Mouse (Mus musculus) limb, embryonic 10.5 days (tissue): Measurements from ENCODE around the gene Cyp2a4. TPM values are rescaled to one million over a fixed set of nuclear protein-coding genes. Genes with fewer than 3 reads are reported as not detected.
"Not testable (repeated sequence)": the region's sequence is repeated elsewhere in the genome, so short reads cannot be mapped to it uniquely, and the experiment has no call there.

Source experiments
- DNase-seq: peaks from one replicate; pipeline ENCODE4 v3.0.0-alpha.2; 2017; ENCODE audit warnings: low spot score
- H3K27ac ChIP-seq: fragments of 300-500 bp; sonication (generic); 2 replicates; pipeline ENCODE4 v1.5.1; 2016; ENCODE audit warnings: mild to moderate bottlenecking
- H3K27me3 ChIP-seq: fragments of 300-500 bp; sonication (generic); 2 replicates; pipeline ENCODE4 v1.6.1; 2016; ENCODE audit warnings: low read depth, mild to moderate bottlenecking; ENCODE audit not compliant: poor library complexity, severe bottlenecking
- H3K36me3 ChIP-seq: fragments of 300-500 bp; sonication (generic); 2 replicates; pipeline ENCODE4 v1.6.1; 2016; ENCODE audit warnings: mild to moderate bottlenecking, moderate library complexity
- H3K4me1 ChIP-seq: fragments of 300-500 bp; sonication (generic); 2 replicates; pipeline ENCODE4 v1.6.1; 2016
- H3K4me3 ChIP-seq: fragments of 300-500 bp; sonication (generic); 2 replicates; pipeline ENCODE4 v1.5.1; 2016; ENCODE audit warnings: mild to moderate bottlenecking, moderate library complexity
- H3K9me3 ChIP-seq: fragments of 300-500 bp; sonication (generic); replicated peaks from 2 replicates; pipeline ENCODE4 v1.6.1; 2016; ENCODE audit warnings: mild to moderate bottlenecking
- WGBS: fragments of 180-500 bp; shearing (Covaris S2); methylation state at CpG from one replicate; pipeline ENCODE4 v1.1.7; 2016; 5-methylcytosine and 5-hydroxymethylcytosine counted together
- polyA plus RNA-seq: library from polyadenylated mRNA; unstranded; fragments of >200 nt; fragmentation: Nextera tagmentation; extraction: Ambion mirVana; gene quantifications from 2 replicates; pipeline ENCODE4 v1.2.1, GENCODE M21; 2016

Gene Cyp2a4
- polyA plus RNA-seq: not detected in 2 replicates

- H3K4me3 ChIP-seq, H3K27ac ChIP-seq, H3K9me3 ChIP-seq, H3K27me3 ChIP-seq, DNase-seq, H3K36me3 ChIP-seq, H3K4me1 ChIP-seq: not testable (repeated sequence)
- 60% methylated on average over 2 of the region's 2 CpGs for WGBS
These were observed at the start of gene Cyp2a4 for GRCm38 (mm10) chr7:26306926-26307325. Gene Cyp2a4 (plus strand): TSS chr7:26307169.

DNA sequence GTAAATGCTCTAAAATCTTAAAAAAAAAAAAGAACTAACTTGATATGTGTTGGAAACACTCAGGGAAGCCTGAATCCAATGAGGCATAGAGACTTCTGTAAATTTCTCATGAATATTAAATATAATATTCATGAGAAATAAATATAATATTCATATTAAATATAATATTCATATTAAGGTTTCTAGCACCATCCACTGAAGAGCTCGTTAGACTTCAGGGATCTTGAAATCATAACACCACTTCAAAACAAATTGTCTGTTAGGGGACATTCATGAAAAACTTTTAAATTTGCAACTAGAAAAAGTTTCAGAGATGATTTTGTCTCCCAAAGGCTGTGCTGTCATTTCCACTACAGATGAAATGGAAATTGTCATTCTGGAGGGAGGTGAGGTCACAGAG lies 46.9 kb upstream of the Cyp2a4 start, which contains the start of gene Vmn1r184:
Gene Vmn1r184 (plus strand): TSS at position 301 of the 400 bp plus-strand sequence.
- not testable (repeated sequence) for H3K4me3 ChIP-seq, H3K9me3 ChIP-seq, H3K27me3 ChIP-seq, H3K4me1 ChIP-seq, H3K36me3 ChIP-seq, H3K27ac ChIP-seq, DNase-seq
- WGBS: 100% methylated on average over 1 of the region's 1 CpGs

DNA sequence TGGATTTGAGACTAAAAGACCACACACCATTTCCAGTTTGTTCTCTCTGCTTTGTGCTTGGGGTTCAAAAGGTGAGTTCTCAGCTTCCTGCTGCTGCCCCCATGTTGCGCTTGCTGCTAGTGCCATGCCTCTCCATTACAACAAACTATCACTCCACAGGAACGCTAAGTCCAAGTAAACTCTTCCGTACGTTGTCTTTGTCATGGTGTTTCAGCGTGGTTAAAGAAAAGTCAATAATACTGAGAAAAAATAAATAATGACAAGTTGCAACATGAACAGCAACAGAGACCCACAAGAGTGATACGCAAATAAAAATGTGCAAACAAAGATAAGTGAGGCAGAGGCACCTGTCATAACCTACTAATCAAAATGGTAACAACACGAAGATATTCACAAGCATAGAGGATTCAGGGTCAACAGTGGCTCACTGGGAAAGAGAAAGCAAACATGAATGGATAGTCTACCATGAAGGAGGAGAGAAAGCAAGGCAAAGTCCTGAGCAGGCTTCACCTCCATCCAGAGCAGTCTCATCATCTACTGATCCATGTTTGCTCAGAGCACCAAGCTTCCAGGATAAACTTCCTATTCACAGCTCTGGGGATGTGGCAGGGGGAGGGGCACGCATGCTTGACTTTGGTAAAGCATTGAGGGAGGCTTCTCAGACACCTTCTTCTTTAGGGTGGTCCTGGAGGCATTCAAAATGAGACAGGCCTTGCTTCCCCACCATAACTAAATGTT lies 3.4 kb upstream of the Cyp2a4 start:
- H3K27ac ChIP-seq, H3K4me1 ChIP-seq, H3K4me3 ChIP-seq, H3K27me3 ChIP-seq, DNase-seq, H3K36me3 ChIP-seq, H3K9me3 ChIP-seq: not testable (repeated sequence)
- WGBS: 88% methylated on average over 8 of the region's 8 CpGs

DNA sequence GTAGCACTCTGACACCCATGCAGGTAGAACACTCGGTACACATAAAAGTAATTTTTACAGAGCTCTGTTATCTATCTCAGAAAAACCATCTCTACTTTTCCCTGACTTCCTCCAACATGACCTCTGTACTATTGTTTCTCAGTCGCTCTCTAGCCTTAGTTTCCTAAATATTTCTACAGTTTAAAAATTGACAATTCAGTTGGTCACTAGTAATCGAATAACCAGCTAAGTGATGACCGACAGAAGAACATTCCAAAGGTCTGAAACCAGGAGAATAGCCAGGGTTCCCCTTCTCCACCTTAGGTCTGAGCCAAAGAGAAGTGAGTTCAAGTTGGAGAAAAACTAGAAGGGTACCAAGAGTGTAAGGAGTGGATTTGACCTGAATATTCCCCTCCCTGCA lies 4.8 kb downstream of the Cyp2a4 start:
- not testable (repeated sequence) for H3K4me1 ChIP-seq, H3K36me3 ChIP-seq, DNase-seq, H3K27ac ChIP-seq, H3K4me3 ChIP-seq, H3K9me3 ChIP-seq, H3K27me3 ChIP-seq
- WGBS: 93% methylated on average over 4 of the region's 4 CpGs

DNA sequence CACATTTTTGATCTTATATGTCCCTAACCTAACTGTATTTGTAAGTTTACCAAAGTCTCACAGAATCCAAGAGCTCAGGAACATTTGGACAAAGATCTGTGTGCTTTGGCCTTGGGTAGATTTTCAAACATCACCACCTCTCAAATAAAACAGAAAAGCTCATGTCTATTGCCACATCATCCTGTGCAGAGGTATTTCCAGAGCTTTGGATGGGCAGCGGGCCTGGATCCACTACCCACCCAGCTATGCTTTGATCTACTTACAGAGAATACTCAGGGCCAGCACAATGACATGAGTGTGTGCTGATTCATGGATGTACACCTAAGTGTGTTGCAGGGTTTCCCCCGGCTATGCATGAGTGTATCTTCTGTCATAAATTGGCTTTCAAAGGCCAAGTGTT lies 8.2 kb downstream of the Cyp2a4 start:
- 85% methylated on average over 2 of the region's 2 CpGs for WGBS
- not testable (repeated sequence) for H3K9me3 ChIP-seq, H3K4me1 ChIP-seq, H3K27me3 ChIP-seq, DNase-seq, H3K27ac ChIP-seq, H3K4me3 ChIP-seq, H3K36me3 ChIP-seq

GRCm38 (mm10) chr7:26315809-26316208 lies 8.8 kb downstream of the Cyp2a4 start:
- DNase-seq, H3K36me3 ChIP-seq: not testable (repeated sequence)

GRCm38 (mm10) chr7:26320361-26320760 lies 13.4 kb downstream of the Cyp2a4 start:
- DNase-seq, H3K27ac ChIP-seq, H3K4me3 ChIP-seq, H3K36me3 ChIP-seq, H3K9me3 ChIP-seq, H3K4me1 ChIP-seq, H3K27me3 ChIP-seq: not testable (repeated sequence)
- WGBS: 74% methylated on average over 3 of the region's 3 CpGs

More at GRCm38 (mm10) chr7:26315809-26316208, 8.8 kb downstream of the Cyp2a4 start:
- 87% methylated on average over 4 of the region's 4 CpGs for WGBS
- not testable (repeated sequence) for H3K4me1 ChIP-seq, H3K27ac ChIP-seq, H3K9me3 ChIP-seq, H3K4me3 ChIP-seq, H3K27me3 ChIP-seq

GRCm38 (mm10) chr7:26350177-26350576 lies 43.2 kb downstream of the Cyp2a4 start:
- DNase-seq, H3K9me3 ChIP-seq, H3K36me3 ChIP-seq, H3K4me1 ChIP-seq, H3K4me3 ChIP-seq, H3K27ac ChIP-seq, H3K27me3 ChIP-seq: not testable (repeated sequence)

- H3K9me3 ChIP-seq, H3K27ac ChIP-seq, H3K4me1 ChIP-seq, H3K4me3 ChIP-seq, H3K36me3 ChIP-seq, DNase-seq, H3K27me3 ChIP-seq: not testable (repeated sequence)
- 84% methylated on average over 3 of the region's 3 CpGs for WGBS
These were observed 45.3 kb downstream of the Cyp2a4 start for GRCm38 (mm10) chr7:26352258-26352657.

- 95% methylated on average over 6 of the region's 6 CpGs for WGBS
- DNase-seq, H3K4me1 ChIP-seq: not testable (repeated sequence)
These were observed 49.8 kb downstream of the Cyp2a4 start for GRCm38 (mm10) chr7:26356719-26357118.

More at GRCm38 (mm10) chr7:26356719-26357118, 49.8 kb downstream of the Cyp2a4 start:
- not testable (repeated sequence) for H3K4me3 ChIP-seq, H3K27ac ChIP-seq, H3K36me3 ChIP-seq, H3K27me3 ChIP-seq, H3K9me3 ChIP-seq

Other genes with a start within 250 kb of the Cyp2a4 start
- not detected in 2 replicates for gene Cyp2b13, start 245.7 kb upstream of the Cyp2a4 start, polyA plus RNA-seq
- not detected in 2 replicates for gene Cyp2b9, start 133.8 kb upstream of the Cyp2a4 start, polyA plus RNA-seq
- gene Vmn1r184, start 46.8 kb upstream of the Cyp2a4 start, polyA plus RNA-seq: not detected in 2 replicates
- not detected in 2 replicates for gene Nlrp9c, start 96.5 kb downstream of the Cyp2a4 start, polyA plus RNA-seq
- gene Nlrp4a, start 127.9 kb downstream of the Cyp2a4 start, polyA plus RNA-seq: not detected in 2 replicates
- not detected in 2 replicates for gene Nlrp9a, start 227.9 kb downstream of the Cyp2a4 start, polyA plus RNA-seq